Mouse (Mus musculus): ENCODE measurements around the gene Plcb1. TPM values are rescaled to one million over a fixed set of nuclear protein-coding genes. Genes with fewer than 3 reads are reported as not detected.
"Not testable (repeated sequence)": the region's sequence is repeated elsewhere in the genome, so short reads cannot be mapped to it uniquely, and the experiment has no call there.

Gene Plcb1
- total RNA-seq, 1 experiment from 2014 or later = 2.3 TPM

DNA sequence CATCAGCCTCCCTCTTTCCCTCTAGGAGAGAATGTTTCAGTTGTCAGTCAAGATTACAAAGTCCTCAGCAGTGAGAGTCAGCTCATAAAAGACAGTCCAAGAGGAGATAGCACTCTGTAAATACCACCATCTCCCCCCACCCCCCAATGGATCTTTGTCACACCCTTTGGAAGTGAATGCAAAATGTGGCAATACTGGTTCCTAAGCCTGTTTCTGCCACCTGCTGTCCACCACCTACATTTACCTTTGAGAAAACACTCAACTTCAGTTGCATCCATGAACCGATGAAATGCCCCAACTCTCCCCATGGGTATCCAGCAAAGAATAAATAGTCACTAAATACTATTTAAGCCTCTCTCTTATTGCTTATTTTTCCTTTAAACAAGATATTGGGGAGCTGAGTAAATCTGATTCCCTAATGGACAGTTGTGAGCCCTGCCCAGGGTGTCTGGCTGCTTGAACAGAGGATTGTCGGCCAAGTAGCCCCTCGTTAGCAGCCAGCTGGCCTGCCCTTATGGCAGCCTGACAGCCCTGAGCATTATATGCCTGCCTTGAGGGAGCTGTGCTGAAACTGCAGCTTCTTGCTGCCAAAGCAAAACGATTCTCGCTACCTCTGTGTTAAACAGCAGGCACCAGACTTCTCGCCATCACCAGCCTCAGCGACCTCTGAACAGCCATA, 537.5 kb downstream of the Plcb1 start:
- no peak for ATAC-seq (ENCODE audit: extremely low read depth, insufficient number of reproducible peaks, low FRiP score, poor library complexity, severe bottlenecking)

DNA sequence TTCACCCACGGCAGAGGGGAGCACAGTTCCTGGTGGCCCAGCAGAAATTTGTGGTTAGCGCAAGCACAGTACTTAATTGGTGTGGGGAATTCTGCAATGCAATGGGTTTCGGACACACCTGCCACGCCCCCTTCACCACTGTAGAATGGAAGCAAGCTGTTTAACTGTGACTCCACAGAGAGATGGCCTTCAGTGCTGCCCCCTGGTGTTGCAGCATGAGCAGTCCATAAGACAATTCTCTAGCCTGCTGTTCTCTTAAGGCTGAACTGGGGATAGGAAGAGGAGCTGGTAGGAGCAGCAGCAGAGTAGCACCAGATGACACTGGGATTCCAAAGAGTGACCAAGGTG, 538.1 kb downstream of the Plcb1 start:
- no peak for ATAC-seq (ENCODE audit: extremely low read depth, insufficient number of reproducible peaks, low FRiP score, poor library complexity, severe bottlenecking)

DNA sequence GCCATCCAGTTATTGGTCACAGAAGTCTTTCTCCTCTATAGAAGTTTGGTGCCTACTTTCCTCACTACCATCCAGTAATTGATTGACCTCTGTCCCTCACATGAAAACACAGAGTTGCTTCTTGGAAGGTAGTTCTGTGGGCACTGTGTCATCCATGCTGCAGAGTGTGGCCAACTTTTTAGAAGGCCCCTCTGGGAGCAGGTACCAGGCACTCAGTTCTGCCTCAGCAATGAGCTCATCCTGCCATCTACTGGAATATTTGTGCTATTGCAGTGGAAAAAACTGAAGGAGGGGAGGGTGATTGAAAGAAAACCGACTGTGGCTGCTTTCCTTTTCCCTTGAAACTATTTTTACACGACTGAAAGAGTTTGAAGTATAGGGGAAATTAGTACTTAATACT, 542.9 kb downstream of the Plcb1 start:
- ATAC-seq (ENCODE audit: extremely low read depth, insufficient number of reproducible peaks, low FRiP score, poor library complexity, severe bottlenecking) = no peak

GRCm38 (mm10) chr2:135329782-135330545, 544.1 kb downstream of the Plcb1 start:
- no peak for ATAC-seq (ENCODE audit: extremely low read depth, insufficient number of reproducible peaks, low FRiP score, poor library complexity, severe bottlenecking)

DNA sequence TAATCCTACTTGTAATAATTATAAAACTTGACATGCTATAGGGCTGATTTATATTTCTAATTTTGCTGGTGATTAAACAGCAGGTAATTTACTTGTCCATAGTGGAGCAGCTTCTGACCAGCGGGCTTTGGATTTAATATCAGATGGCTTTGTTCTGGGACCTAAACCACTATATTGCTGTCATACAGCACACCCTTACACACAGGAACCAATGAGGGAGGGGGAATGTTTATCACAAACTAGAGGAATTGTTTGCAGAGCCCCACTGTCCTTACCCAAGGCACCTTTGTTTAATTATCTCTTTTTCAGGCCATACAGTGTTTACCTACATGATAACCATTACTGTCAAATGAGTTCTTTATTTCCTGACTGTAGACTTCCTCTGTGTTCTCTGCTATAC, 546.0 kb downstream of the Plcb1 start:
- ATAC-seq (ENCODE audit: extremely low read depth, insufficient number of reproducible peaks, low FRiP score, poor library complexity, severe bottlenecking) = no peak

DNA sequence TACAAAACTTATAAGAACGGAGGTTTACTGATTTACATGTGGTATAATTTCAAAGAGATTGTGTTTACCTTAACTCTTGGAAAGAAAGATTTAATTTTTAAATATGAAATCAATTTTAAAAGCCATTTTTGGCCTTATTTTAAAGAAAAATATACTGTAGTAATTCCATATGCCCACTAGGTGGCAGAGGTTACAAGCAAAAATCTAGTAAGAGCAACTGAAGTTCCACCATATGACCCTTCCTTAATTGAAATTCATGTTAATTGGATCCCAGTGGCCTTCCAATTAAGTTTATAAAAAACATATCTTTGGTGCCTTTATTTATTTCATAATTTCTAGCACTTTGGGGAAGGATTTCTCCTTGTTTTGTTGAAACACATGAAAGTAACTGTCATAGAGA, 570.4 kb downstream of the Plcb1 start:
- no peak for ATAC-seq (ENCODE audit: extremely low read depth, insufficient number of reproducible peaks, low FRiP score, poor library complexity, severe bottlenecking)

DNA sequence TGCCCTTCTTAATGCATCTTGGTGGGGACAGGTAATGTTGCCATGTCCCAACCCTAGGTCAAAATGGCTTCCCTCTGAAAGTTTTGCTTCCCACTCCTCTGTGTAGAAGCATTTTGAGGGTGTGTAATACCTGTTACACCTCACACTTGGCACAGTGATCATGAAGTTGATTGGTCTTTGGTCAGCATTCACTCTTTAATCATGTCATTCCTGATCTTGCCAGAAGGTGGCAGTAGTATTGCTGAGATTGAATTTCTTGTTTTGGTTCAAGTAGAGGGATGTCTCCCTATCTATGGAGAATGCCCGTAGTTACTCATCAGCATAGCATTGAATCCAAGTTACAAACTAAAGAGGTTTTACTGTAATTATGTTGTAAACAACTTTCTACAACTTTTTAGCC, 575.9 kb downstream of the Plcb1 start:
- ATAC-seq (ENCODE audit: extremely low read depth, insufficient number of reproducible peaks, low FRiP score, poor library complexity, severe bottlenecking) = no peak

- no peak for ATAC-seq (ENCODE audit: extremely low read depth, insufficient number of reproducible peaks, low FRiP score, poor library complexity, severe bottlenecking)
These were observed 577.1 kb downstream of the Plcb1 start for GRCm38 (mm10) chr2:135362948-135363347.

GRCm38 (mm10) chr2:135370259-135370835, 584.5 kb downstream of the Plcb1 start:
- ATAC-seq (ENCODE audit: extremely low read depth, insufficient number of reproducible peaks, low FRiP score, poor library complexity, severe bottlenecking) = no peak

- ATAC-seq (ENCODE audit: extremely low read depth, insufficient number of reproducible peaks, low FRiP score, poor library complexity, severe bottlenecking) = not testable (repeated sequence)
These were observed 594.9 kb downstream of the Plcb1 start for GRCm38 (mm10) chr2:135380796-135381195.

DNA sequence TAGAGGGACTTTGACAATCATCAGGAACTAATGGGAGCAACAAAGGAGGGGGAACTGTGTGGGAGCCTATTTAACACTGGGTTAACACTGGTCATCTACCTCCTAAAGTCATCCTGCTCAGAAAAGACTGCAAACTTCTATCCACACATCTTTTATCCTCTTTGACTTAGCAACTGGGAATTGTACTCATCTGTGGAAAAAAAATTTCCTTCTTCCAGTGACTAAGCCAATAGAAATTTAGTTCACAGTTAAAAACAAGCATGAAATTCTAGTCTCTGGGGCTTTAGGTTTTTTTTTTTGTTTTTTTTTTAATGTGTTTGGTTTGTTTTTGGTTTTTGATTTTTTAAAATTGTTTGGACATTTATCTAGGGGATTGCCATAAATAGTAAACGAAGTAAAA, 595.5 kb downstream of the Plcb1 start:
- no peak for ATAC-seq (ENCODE audit: extremely low read depth, insufficient number of reproducible peaks, low FRiP score, poor library complexity, severe bottlenecking)

- ATAC-seq (ENCODE audit: extremely low read depth, insufficient number of reproducible peaks, low FRiP score, poor library complexity, severe bottlenecking) = no peak
These were observed 602.1 kb downstream of the Plcb1 start for GRCm38 (mm10) chr2:135387990-135388389.

DNA sequence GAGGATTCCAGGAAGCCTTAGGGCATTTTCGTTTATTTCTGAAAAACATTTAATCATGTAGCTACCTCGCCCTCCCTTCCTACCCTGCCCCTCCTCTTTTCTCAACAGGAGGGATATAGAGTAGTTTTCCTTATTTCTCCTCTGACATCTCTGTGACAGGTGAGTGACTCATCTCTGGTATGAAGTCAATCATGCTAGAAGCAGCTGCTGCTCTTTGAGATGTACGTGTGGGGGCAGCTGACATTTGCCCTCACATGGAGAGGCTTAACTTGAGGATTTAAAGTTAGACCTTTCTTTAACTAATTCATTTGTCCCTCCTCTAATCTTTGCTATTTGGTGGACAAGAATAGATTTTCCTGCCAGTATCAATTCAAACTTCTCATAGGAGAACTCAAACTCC, 608.8 kb downstream of the Plcb1 start:
- no peak for ATAC-seq (ENCODE audit: extremely low read depth, insufficient number of reproducible peaks, low FRiP score, poor library complexity, severe bottlenecking)

- ATAC-seq (ENCODE audit: extremely low read depth, insufficient number of reproducible peaks, low FRiP score, poor library complexity, severe bottlenecking) = no peak
These were observed 610.5 kb downstream of the Plcb1 start for GRCm38 (mm10) chr2:135396375-135396774.

GRCm38 (mm10) chr2:135397970-135398369, 612.1 kb downstream of the Plcb1 start:
- no peak for ATAC-seq (ENCODE audit: extremely low read depth, insufficient number of reproducible peaks, low FRiP score, poor library complexity, severe bottlenecking)

- no peak for ATAC-seq (ENCODE audit: extremely low read depth, insufficient number of reproducible peaks, low FRiP score, poor library complexity, severe bottlenecking)
These were observed 613.9 kb downstream of the Plcb1 start for GRCm38 (mm10) chr2:135399760-135400159.

- no peak for ATAC-seq (ENCODE audit: extremely low read depth, insufficient number of reproducible peaks, low FRiP score, poor library complexity, severe bottlenecking)
These were observed 617.0 kb downstream of the Plcb1 start for GRCm38 (mm10) chr2:135402916-135403315.

DNA sequence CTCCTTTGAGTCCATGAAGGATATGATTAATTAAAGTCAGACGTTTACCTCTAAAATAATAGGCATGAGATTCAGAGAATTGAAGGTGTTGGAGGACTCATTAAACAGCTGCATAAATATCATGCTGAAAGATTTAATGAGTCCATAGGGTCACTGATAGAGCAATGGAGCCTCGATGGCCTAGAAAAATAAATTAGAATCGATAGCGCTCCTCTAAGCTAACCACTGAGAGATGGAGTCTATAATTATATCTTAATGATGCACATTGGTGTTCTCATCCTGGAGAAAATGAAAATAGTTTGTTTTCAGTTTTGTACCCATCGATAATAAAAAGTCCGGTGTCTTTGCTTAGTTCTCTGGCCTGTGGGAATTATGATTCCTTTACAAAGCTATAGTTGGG, 617.5 kb downstream of the Plcb1 start:
- no peak for ATAC-seq (ENCODE audit: extremely low read depth, insufficient number of reproducible peaks, low FRiP score, poor library complexity, severe bottlenecking)

GRCm38 (mm10) chr2:135404095-135404494, 618.2 kb downstream of the Plcb1 start:
- ATAC-seq (ENCODE audit: extremely low read depth, insufficient number of reproducible peaks, low FRiP score, poor library complexity, severe bottlenecking) = no peak

DNA sequence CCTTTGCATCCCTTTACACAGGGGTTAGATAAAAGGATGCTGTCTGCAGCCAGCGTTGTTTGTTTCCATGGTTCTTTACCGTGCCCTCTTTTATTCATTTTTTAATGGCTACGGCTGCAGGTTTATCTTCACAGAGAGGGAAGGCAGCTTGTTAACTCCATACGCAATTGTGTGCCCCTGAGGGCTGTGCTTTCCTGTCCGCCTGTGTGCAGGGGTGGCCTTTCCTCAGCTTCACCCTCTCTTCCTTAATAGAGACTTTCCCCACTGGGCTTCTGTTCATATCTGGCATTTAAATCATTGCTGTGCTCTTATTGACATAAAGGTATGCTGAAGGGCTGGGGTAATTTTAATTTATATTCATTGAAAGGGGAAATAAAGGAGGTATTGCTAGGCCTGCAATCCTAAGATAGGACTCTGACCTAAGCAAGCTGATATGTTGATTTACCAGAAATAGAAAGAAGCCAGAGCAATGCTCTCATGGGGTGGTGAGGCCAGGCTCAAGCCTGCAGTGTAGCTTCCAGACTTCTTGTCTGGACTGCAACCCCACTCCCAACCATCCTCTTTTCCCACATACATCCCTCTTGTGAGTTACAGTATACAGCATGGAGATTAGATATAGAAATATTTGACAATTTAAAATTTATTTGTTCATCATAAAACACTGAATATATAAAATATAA, 623.7 kb downstream of the Plcb1 start:
- ATAC-seq (ENCODE audit: extremely low read depth, insufficient number of reproducible peaks, low FRiP score, poor library complexity, severe bottlenecking) = no peak

Data from neutrophil, adult 5-6 weeks (primary cell).